Mouse (Mus musculus) ES-Bruce4 (cell line): ENCODE results near the gene Kmt5a. TPM values are rescaled to one million over a fixed set of nuclear protein-coding genes. Genes with fewer than 3 reads are reported as not detected.

Source experiments
- H3K27ac ChIP-seq: 2 replicates; pipeline ENCODE4 v1.5.1; 2012; ENCODE audit warnings: low read length, inconsistent platforms; ENCODE audit not compliant: insufficient read depth
- H3K27me3 ChIP-seq: 2 replicates; pipeline ENCODE4 v1.6.1; 2012; ENCODE audit warnings: mild to moderate bottlenecking, low read length, inconsistent platforms; ENCODE audit not compliant: control insufficient read depth, poor library complexity, insufficient read depth, severe bottlenecking
- H3K36me3 ChIP-seq: 2 replicates; pipeline ENCODE4 v1.6.1; 2012; ENCODE audit warnings: inconsistent platforms, mild to moderate bottlenecking, low read length, moderate library complexity; ENCODE audit not compliant: control insufficient read depth, poor library complexity, insufficient read depth, severe bottlenecking
- H3K4me1 ChIP-seq: one replicate; pipeline ENCODE4 v1.8.1; 2011; ENCODE audit warnings: low read length; ENCODE audit not compliant: control insufficient read depth, insufficient read depth
- H3K4me3 ChIP-seq: 2 replicates; pipeline ENCODE4 v1.5.1; 2011; ENCODE audit warnings: low read depth, mild to moderate bottlenecking, low read length
- H3K9ac ChIP-seq: 2 replicates; pipeline ENCODE4 v1.6.1; 2012; ENCODE audit warnings: low read depth, mild to moderate bottlenecking, inconsistent platforms; ENCODE audit not compliant: poor library complexity, severe bottlenecking
- H3K9me3 ChIP-seq: replicated peaks from 2 replicates; pipeline ENCODE4 v1.6.1; 2012; ENCODE audit warnings: mild to moderate bottlenecking, low read length, inconsistent platforms; ENCODE audit not compliant: control insufficient read depth, poor library complexity, insufficient read depth, severe bottlenecking
- CTCF ChIP-seq: IDR thresholded peaks from one replicate; pipeline ENCODE4 v1.8.1; 2011; ENCODE audit warnings: low read depth, low read length
- EP300 ChIP-seq: IDR thresholded peaks from 2 replicates; pipeline ENCODE4 v1.6.1; 2011; ENCODE audit warnings: low read depth, low read length; ENCODE audit not compliant: insufficient read depth
- POLR2A ChIP-seq: IDR thresholded peaks from one replicate; pipeline ENCODE4 v1.8.1; 2011; ENCODE audit warnings: low read length; ENCODE audit not compliant: insufficient read depth
- polyA plus RNA-seq: library from polyadenylated mRNA; stranded (reverse); fragments of >200 nt; gene quantifications from 2 replicates; pipeline ENCODE4 v1.2.4, GENCODE M21; 2011; ENCODE audit warnings: low read depth; ENCODE audit not compliant: missing spikeins, insufficient read depth, insufficient read length

Gene Kmt5a
- polyA plus RNA-seq, 1 experiment: 187 TPM

- H3K4me3 ChIP-seq: no peak overlapping the region
- no peak for TF ChIP-seq POLR2A
- TF ChIP-seq CTCF: no peak
- no peak for TF ChIP-seq EP300
- no peaks in the 10 kb centered on the region for H3K9me3 ChIP-seq
- H3K36me3 ChIP-seq: peaks cover 31% of the 10 kb centered on the region
- no peak overlapping the region for H3K27ac ChIP-seq
- no peak overlapping the region for H3K9ac ChIP-seq
- no peaks in the 10 kb centered on the region for H3K4me1 ChIP-seq
- no peaks in the 10 kb centered on the region for H3K27me3 ChIP-seq
These were observed 22.7 kb downstream of the Kmt5a start for GRCm38 (mm10) chr5:124462297-124463025.

DNA sequence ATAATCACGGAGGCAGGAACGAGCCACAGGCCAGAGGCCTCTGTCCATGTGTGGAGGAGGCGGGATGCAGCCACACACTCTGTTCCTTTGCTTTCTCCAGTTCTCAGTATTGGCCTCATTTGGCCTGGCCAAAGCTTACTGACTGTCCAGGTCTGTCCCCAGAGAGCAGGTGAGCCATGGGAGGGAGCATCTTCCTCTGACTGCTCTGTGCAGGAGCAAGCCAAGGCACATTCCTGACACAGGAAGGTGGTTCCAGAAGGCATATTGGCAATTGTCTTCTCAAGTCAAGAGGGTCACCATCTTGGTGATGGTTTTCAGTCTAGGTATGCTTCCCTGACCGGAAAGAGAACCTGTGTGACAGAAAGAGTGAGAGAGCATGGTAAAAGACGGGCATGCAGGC is 23.7 kb downstream of the Kmt5a start:
- Histone ChIP-seq H3K9ac (no peak overlapping the region), H3K4me3 (no peak overlapping the region), H3K9me3 (no peaks in the 10 kb centered on the region), H3K4me1 (no peaks in the 10 kb centered on the region), H3K36me3 (peaks cover 22% of the 10 kb centered on the region), H3K27ac (no peak overlapping the region), H3K27me3 (no peaks in the 10 kb centered on the region)
- TF ChIP-seq CTCF: no peak
- no peak for TF ChIP-seq EP300
- TF ChIP-seq POLR2A: no peak

- TF ChIP-seq CTCF (no peak), EP300 (no peak), POLR2A (no peak)
These were observed 25.2 kb downstream of the Kmt5a start for GRCm38 (mm10) chr5:124464905-124465304.

DNA sequence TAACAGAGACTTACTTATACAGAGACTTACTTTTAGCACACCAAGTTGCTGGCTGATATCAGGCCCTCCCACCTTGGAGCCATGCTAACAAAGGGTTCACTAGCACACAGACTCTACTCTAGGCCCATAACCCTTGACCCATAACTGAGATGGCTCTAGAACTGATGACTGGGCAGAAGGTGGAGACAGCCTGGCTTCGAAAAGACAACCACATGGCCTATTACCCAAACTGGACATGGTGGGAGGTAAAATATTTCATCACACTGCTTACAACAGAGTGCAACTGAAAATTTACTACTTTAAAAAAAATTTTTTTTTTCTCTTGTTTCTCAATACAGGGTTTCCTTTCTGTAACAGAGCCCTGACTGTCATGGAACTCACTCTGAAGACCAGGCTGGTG is 28.0 kb downstream of the Kmt5a start:
- TF ChIP-seq EP300: no peak
- TF ChIP-seq POLR2A: no peak
- TF ChIP-seq CTCF: no peak
- Histone ChIP-seq H3K36me3 (no peaks in the 10 kb centered on the region), H3K27me3 (no peaks in the 10 kb centered on the region), H3K4me1 (no peaks in the 10 kb centered on the region), H3K9me3 (no peaks in the 10 kb centered on the region), H3K27ac (no peak overlapping the region), H3K9ac (no peak overlapping the region), H3K4me3 (no peak overlapping the region)

More at GRCm38 (mm10) chr5:124464905-124465304, 25.2 kb downstream of the Kmt5a start:
- no peak overlapping the region for H3K4me3 ChIP-seq
- no peak overlapping the region for H3K9ac ChIP-seq
- H3K36me3 ChIP-seq: peaks cover 8% of the 10 kb centered on the region
- H3K9me3 ChIP-seq: no peaks in the 10 kb centered on the region
- no peaks in the 10 kb centered on the region for H3K4me1 ChIP-seq
- no peak overlapping the region for H3K27ac ChIP-seq
- H3K27me3 ChIP-seq: no peaks in the 10 kb centered on the region

GRCm38 (mm10) chr5:124468365-124468764 is 28.6 kb downstream of the Kmt5a start:
- Histone ChIP-seq H3K9me3 (no peaks in the 10 kb centered on the region), H3K27ac (no peak overlapping the region), H3K9ac (no peak overlapping the region), H3K36me3 (no peaks in the 10 kb centered on the region), H3K4me3 (no peak overlapping the region), H3K27me3 (no peaks in the 10 kb centered on the region), H3K4me1 (no peaks in the 10 kb centered on the region)
- TF ChIP-seq CTCF (no peak), EP300 (no peak), POLR2A (no peak)

GRCm38 (mm10) chr5:124469486-124469885 is 29.8 kb downstream of the Kmt5a start:
- no peak overlapping the region for H3K4me3 ChIP-seq
- H3K9me3 ChIP-seq: no peaks in the 10 kb centered on the region
- H3K36me3 ChIP-seq: no peaks in the 10 kb centered on the region
- TF ChIP-seq CTCF: no peak
- no peak for TF ChIP-seq EP300
- TF ChIP-seq POLR2A: no peak
- no peak overlapping the region for H3K9ac ChIP-seq
- no peaks in the 10 kb centered on the region for H3K4me1 ChIP-seq
- no peaks in the 10 kb centered on the region for H3K27me3 ChIP-seq
- no peak overlapping the region for H3K27ac ChIP-seq
